Mouse (Mus musculus) midbrain, embryonic 12.5 days (tissue): ENCODE measurements around the gene Med19. TPM values are rescaled to one million over a fixed set of nuclear protein-coding genes. Genes with fewer than 3 reads are reported as not detected.
A peak's percentile ranks its signal among the peaks of the same experiment; 100 is the strongest.
"Not testable (repeated sequence)": the region's sequence is repeated elsewhere in the genome, so short reads cannot be mapped to it uniquely, and the experiment has no call there.

ENCODE experiments used
- ATAC-seq: fragments of 200-750 bp; cut with Nextera tagmentation; 2 replicates; pipeline ENCODE4 v1.8.0; 2017; ENCODE audit warnings: low read depth, moderate TSS enrichment, moderate library complexity; ENCODE audit not compliant: low FRiP score
- H3K27ac ChIP-seq: fragments of 300-500 bp; sonication (generic); replicated peaks from 2 replicates; pipeline ENCODE4 v1.5.1; 2016; ENCODE audit warnings: mild to moderate bottlenecking
- H3K27me3 ChIP-seq: fragments of 300-500 bp; sonication (generic); 2 replicates; pipeline ENCODE4 v1.6.1; 2016; ENCODE audit warnings: mild to moderate bottlenecking
- H3K36me3 ChIP-seq: fragments of 300-500 bp; sonication (generic); 2 replicates; pipeline ENCODE4 v1.6.1; 2016
- H3K4me1 ChIP-seq: fragments of 300-500 bp; sonication (generic); 2 replicates; pipeline ENCODE4 v1.6.1; 2016
- H3K4me2 ChIP-seq: fragments of 300-500 bp; sonication (generic); replicated peaks from 2 replicates; pipeline ENCODE4 v1.6.1; 2016; ENCODE audit warnings: mild to moderate bottlenecking, moderate library complexity
- H3K4me3 ChIP-seq: fragments of 300-500 bp; sonication (generic); 2 replicates; pipeline ENCODE4 v1.5.1; 2016; ENCODE audit warnings: mild to moderate bottlenecking
- H3K9ac ChIP-seq: fragments of 300-500 bp; sonication (generic); replicated peaks from 2 replicates; pipeline ENCODE4 v1.6.1; 2016; ENCODE audit warnings: mild to moderate bottlenecking, moderate library complexity
- H3K9me3 ChIP-seq: fragments of 300-500 bp; sonication (generic); 2 replicates; pipeline ENCODE4 v1.6.1; 2016; ENCODE audit warnings: mild to moderate bottlenecking
- WGBS: fragments of 180-500 bp; shearing (Covaris S2); methylation state at CpG from one replicate; pipeline ENCODE4 v1.1.7; 2016; 5-methylcytosine and 5-hydroxymethylcytosine counted together
- polyA plus RNA-seq: library from polyadenylated mRNA; unstranded; fragments of >200 nt; fragmentation: Nextera tagmentation; extraction: Ambion mirVana; gene quantifications from 2 replicates; pipeline ENCODE4 v1.2.1, GENCODE M21; 2016

Gene Med19
- polyA plus RNA-seq, 1 experiment from 2014 or later, result 51.8 TPM

DNA sequence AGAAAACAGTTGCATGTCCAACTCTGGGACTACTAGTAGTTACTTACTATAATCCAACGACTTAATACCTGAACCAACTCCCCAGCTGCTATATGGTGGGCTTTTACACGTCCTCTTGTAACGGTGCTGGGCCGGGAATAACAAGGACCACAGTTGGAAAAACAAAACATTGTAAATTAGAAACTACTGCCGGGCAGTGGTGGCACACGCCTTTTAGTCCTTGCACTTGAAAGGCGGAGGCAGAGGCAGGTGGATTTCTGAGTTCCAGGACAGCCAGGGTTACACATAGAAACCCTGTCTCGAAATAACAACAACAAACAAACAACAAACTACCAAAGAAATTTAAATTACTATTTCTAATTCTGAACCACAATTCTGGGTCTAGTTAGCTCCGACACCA is 48.5 kb downstream of the Med19 start:
- peak overlapping the region; percentile 76 for H3K9ac ChIP-seq
- H3K9me3 ChIP-seq, result no peaks in the 10 kb centered on the region
- peak overlapping the region; percentile 94 for H3K4me2 ChIP-seq
- ATAC-seq, result peak; percentile 13
- no peaks in the 10 kb centered on the region for H3K27me3 ChIP-seq
- peaks cover 20% of the 10 kb centered on the region for H3K36me3 ChIP-seq
- WGBS, result 2% methylated on average over 9 of the region's 9 CpGs
- H3K27ac ChIP-seq, result 0 out of 2 replicates have a peak overlapping the region, but pooled peaks have one; percentile 83
- H3K4me1 ChIP-seq, result peaks cover 17% of the 10 kb centered on the region
- H3K4me3 ChIP-seq, result peak overlapping the region; percentile 66

DNA sequence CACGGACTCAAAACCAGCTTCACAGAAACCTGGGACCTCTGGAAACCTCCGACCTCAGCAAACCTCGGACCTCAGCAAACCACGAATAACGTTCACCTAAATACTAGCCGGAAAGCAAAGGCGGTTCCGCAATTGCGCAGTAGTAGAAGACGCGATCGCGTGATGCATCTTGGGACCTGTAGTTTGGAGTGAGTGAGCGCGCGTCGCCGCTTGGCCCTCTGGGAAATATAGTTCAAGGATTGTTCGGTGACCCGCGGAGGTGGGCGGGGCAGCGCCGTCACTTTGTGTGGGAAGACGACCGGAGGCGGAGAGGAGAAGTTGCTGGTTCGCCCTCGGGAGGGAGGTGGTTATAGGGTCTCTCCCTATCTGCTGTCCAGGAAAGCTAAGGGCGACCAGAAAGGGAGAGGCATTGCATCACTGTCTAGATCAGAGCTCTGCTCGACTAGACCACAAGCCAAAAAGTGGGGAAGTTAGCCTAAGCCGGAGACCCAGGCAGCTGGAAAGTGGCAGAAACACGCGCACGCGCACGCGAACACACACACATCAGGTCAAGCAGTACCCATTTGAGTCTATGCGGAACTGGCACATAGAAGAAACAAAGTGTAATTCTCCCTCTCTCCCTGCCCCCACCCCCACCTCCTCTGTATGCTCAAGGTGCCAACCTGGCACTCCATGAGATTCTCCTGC is 49.1 kb downstream of the Med19 start, which contains the start of gene Clp1:
Gene Clp1 (minus strand): TSS at position 179 of the 687 bp plus-strand sequence.
- Histone ChIP-seq H3K4me2 (peak within 1 kb of the TSS; percentile 94), H3K9me3 (no peaks in the 10 kb centered on the region), H3K4me1 (peaks cover 17% of the 10 kb centered on the region), H3K27ac (peak within 1 kb of the TSS; percentile 83), H3K36me3 (peaks cover 17% of the 10 kb centered on the region), H3K4me3 (peak within 1 kb of the TSS; percentile 66), H3K9ac (peak within 1 kb of the TSS; percentile 76), H3K27me3 (no peaks in the 10 kb centered on the region)
- ATAC-seq, result peak; percentile 96
- under 1% methylated on average over 39 of the region's 39 CpGs for WGBS

DNA sequence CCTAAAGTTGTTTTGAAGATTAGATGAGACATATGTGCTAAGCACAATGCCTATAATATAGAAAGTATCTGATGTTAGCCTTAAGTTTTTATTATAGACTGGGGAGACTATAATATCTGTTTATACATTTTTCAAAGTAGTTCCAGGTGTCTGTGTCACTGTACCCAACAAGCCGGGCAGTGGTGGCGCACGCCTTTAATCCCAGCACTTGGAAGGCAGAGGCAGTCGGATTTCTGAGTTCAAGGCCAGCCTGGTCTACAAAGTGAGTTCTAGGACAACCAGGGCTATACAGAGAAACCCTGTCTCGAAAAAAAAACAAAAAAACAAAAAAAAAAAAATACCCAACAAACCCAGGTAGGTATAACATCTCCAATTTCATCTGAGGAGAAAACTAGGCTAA is 50.0 kb downstream of the Med19 start:
- not testable (repeated sequence) for H3K4me3 ChIP-seq, H3K9me3 ChIP-seq, ATAC-seq, H3K27ac ChIP-seq, H3K4me2 ChIP-seq, H3K27me3 ChIP-seq, H3K9ac ChIP-seq
- Histone ChIP-seq H3K36me3 (peaks cover 15% of the 10 kb centered on the region), H3K4me1 (peaks cover 18% of the 10 kb centered on the region)
- 77% methylated on average over 5 of the region's 5 CpGs for WGBS

DNA sequence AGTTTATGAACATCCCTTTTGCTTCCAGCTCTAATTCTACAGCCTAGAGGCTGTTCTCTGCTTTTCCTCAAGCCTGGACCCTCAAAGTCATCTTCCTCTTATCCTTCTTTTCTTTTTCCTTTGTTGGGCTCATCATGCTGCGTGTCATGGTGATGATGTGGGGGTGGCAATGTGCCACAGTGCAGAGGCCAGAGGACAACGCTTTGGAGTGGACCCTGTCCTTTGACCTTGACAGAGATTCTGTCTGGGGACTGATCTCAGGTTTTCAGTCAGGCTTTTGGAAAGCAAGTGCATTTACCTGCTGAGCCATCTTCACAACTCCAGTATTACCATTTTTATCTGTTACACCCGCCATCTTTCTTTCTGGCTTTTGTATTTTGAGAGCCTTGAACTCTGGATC is 53.0 kb downstream of the Med19 start:
- Histone ChIP-seq H3K36me3 (no peaks in the 10 kb centered on the region), H3K4me1 (peaks cover 32% of the 10 kb centered on the region), H3K9ac (no peak overlapping the region), H3K27ac (no peak overlapping the region), H3K9me3 (no peaks in the 10 kb centered on the region), H3K4me2 (no peak overlapping the region), H3K27me3 (no peaks in the 10 kb centered on the region), H3K4me3 (no peak overlapping the region)
- 89% methylated on average over 3 of the region's 3 CpGs for WGBS
- no peak for ATAC-seq

DNA sequence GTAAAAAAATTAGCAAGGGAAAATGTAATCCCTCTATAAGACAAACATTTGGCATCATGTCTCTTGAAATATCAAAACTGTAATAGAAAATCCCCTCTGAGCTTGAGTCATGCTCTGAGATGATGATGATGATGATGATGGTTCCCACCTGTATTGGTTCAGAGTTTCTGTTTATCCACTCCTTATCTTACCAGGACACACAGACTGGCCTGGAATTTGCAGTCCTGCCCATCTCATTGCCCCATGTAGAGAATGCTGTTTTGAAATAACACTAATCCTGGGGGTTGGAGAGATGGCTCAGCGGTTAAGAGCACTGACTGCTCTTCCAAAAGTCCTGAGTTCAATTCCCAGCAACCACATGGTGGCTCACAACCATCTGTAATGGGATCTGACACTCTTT is 54.2 kb downstream of the Med19 start:
- ATAC-seq, result no peak
- no peaks in the 10 kb centered on the region for H3K27me3 ChIP-seq

DNA sequence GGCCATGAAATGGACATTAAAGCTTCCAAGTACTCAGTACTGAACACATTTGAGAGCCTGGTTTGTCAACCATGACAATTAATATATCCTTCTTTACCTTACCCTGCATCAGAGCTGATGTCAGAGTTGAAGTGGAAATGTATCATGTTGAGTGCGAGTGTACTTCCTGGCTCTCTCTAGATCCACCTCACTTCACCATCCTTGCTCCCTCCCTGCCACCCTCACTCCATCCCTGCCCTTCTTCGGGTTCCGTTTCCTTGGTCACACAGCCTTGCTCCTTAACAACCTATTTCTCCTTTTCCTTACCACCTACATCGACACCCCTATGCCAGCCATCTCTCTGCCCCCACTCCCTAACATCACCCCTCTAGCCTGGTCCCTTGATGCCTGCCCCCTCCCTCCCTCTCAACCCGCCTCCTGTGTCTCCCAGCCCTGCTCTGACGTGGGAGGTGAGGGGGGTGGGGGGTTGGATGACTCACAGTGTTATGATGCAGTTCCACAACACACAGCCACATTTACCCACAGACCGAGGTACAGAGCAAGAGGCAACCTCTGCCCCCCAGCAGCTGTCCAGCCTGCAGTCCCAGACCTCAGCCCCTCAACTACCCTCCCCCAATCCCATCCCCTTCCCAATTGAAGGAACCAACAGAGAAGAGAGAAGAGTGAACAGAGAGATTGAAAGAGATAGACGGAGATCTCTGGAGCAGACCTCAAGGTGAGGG is 55.5 kb downstream of the Med19 start, which contains the start of gene Ypel4:
Gene Ypel4 (plus strand): TSS at position 480 of the 722 bp plus-strand sequence.
- Histone ChIP-seq H3K4me2 (peak within 1 kb of the TSS; percentile 65), H3K27me3 (no peaks in the 10 kb centered on the region), H3K9me3 (no peaks in the 10 kb centered on the region), H3K4me1 (peaks cover 49% of the 10 kb centered on the region), H3K4me3 (peak within 1 kb of the TSS; percentile 65), H3K36me3 (no peaks in the 10 kb centered on the region), H3K27ac (peak within 1 kb of the TSS; percentile 72), H3K9ac (peak within 1 kb of the TSS; percentile 73)
- WGBS, result 4% methylated on average over 8 of the region's 8 CpGs
- ATAC-seq, result peak; percentile 72

More for the DNA sequence above, 54.2 kb downstream of the Med19 start:
- peaks cover 38% of the 10 kb centered on the region for H3K4me1 ChIP-seq
- no peaks in the 10 kb centered on the region for H3K9me3 ChIP-seq
- 75% methylated on average over 1 of the region's 1 CpGs for WGBS
- no peaks in the 10 kb centered on the region for H3K36me3 ChIP-seq
- H3K27ac ChIP-seq, result no peak overlapping the region
- H3K4me3 ChIP-seq, result no peak overlapping the region
- no peak overlapping the region for H3K9ac ChIP-seq
- no peak overlapping the region for H3K4me2 ChIP-seq

DNA sequence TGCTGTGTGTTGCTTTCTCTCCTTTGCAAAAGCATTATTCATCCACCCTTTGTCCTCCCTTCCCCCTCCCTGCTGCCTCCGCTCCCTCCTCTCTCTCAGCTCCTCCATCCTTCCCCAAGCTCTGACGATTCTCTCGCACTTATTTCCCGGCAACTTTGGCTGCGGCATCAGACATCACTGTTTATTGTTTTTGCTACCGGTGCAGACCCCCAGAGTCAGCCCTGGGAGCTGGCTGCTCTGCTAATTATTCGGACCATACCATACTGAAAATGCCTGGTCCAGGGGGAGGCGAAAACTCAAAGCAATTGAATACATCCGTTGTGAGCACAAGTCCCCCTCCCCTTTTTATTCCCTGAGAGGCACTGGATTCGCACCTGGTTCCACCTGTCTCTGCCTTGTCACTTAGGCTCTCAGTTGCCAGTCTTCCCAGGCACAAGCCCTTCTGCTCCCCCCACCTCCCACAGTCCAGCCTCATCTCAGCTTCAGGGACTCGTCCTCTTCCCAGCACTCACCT is 56.2 kb downstream of the Med19 start:
- Histone ChIP-seq H3K4me2 (peak overlapping the region; percentile 65), H3K4me3 (peak overlapping the region; percentile 65), H3K4me1 (peaks cover 55% of the 10 kb centered on the region), H3K9ac (peak overlapping the region; percentile 73), H3K27ac (peak overlapping the region; percentile 72), H3K27me3 (no peaks in the 10 kb centered on the region), H3K9me3 (no peaks in the 10 kb centered on the region), H3K36me3 (no peaks in the 10 kb centered on the region)
- WGBS, result 0% methylated on average over 11 of the region's 11 CpGs
- peak; percentile 41 for ATAC-seq

DNA sequence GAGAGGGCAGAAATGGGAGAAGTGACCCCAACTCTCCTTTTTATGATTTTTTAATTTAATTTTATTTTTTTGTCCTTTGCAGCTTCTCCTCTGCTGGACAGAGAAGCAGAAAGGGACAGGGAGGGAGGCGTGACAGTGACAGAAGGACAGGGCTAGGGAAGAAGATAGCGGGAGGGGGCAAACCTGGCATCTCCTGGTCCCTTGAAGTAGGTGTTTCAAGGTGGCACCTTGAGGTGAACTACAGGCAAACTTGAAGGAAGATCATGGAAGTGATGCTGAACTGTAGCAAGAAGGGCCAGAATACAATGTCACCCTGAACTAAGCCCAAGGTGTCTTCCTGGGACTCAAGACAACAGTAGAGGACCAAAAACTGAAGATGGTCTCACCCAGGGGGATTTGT is 56.7 kb downstream of the Med19 start:
- peak overlapping the region; percentile 65 for H3K4me2 ChIP-seq
- H3K9ac ChIP-seq, result peak overlapping the region; percentile 73
- peaks cover 61% of the 10 kb centered on the region for H3K4me1 ChIP-seq
- no peaks in the 10 kb centered on the region for H3K9me3 ChIP-seq
- peak overlapping the region; percentile 72 for H3K27ac ChIP-seq
- ATAC-seq, result no peak
- peak overlapping the region; percentile 65 for H3K4me3 ChIP-seq
- H3K36me3 ChIP-seq, result 0 out of 2 replicates have a peak, but pooled peaks cover 2% of the 10 kb centered on the region
- no peaks in the 10 kb centered on the region for H3K27me3 ChIP-seq
- 0% methylated on average over 2 of the region's 2 CpGs for WGBS

DNA sequence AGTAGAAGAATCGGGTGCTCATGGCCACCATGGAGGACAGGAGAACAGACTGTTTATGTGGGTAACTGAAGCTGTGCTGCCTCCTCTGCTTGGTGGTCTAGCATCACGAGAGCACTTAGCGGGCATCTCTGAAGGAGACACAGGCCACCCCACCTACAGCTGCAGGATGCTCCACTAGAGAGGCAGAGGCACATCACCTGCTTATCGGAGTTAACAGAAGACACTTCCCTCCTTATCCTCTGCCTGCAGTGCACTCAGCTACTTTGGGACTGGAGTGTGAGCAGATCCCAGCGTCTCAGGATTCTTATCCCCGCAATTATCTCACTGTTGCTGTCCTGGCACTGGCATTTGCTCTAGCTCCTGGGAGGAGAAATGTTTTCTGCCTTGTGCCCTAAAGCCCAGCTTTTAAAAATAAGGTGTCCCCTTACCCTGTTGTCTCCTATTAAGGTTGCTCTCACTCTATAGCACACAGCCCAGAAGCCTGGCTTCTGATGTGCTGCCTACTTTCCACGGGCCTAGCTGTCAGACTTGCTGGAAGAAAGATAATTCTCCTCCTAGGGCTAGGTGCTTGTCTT is 57.2 kb downstream of the Med19 start:
- WGBS, result 14% methylated on average over 7 of the region's 7 CpGs
- H3K9me3 ChIP-seq, result no peaks in the 10 kb centered on the region
- peaks cover 66% of the 10 kb centered on the region for H3K4me1 ChIP-seq
- peak overlapping the region; percentile 65 for H3K4me3 ChIP-seq
- no peak for ATAC-seq
- H3K36me3 ChIP-seq, result 0 out of 2 replicates have a peak, but pooled peaks cover 7% of the 10 kb centered on the region
- peak overlapping the region; percentile 73 for H3K9ac ChIP-seq
- peak overlapping the region; percentile 72 for H3K27ac ChIP-seq
- H3K27me3 ChIP-seq, result no peaks in the 10 kb centered on the region
- H3K4me2 ChIP-seq, result peak overlapping the region; percentile 65

DNA sequence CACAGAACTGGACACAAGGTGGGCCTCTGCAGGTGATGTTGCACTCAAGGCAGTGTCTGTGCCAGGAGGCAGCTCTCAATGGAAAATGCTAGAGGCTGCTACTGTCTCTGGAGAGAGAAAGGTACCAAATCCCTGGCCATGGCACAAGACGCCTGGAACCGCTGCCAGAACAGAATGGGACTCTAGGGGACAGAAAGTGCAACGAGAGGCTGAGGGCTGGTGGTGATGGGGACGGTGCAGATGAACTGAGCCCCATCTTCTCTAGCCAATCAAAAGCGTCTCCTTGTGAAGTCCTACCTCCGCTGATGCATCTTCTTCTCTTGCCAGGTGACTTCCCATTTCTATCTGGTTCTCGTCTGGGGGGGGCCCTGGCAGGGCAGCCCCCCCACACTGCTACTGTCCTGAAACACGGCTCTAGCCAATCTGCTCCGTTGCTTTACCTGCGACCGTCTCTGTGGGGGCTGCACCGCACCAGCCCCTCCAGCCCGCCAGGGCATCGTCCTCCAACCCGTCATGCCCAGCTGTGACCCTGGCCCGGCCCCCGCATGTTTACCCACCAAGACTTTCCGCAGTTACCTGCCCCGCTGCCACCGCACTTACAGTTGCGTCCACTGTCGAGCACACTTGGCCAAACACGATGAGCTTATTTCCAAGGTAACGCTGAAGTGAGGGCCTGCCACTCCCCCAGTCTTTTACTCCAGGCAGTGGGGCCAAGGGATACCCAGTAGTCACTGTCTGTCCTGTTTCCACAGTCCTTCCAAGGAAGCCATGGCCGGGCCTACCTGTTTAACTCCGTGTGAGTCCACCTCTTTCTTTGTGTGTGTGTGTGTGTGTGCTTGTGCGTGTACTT is 58.3 kb downstream of the Med19 start:
- ATAC-seq, result no peak
- peak overlapping the region; percentile 35; the same call in 1 of the 2 replicates for H3K27ac ChIP-seq
- WGBS, result 7% methylated on average over 27 of the region's 27 CpGs
- H3K36me3 ChIP-seq, result peaks cover 9% of the 10 kb centered on the region; the same call in 1 of the 2 replicates
- peak overlapping the region; percentile 73 for H3K9ac ChIP-seq
- peaks cover 77% of the 10 kb centered on the region for H3K4me1 ChIP-seq
- no peaks in the 10 kb centered on the region for H3K9me3 ChIP-seq
- no peaks in the 10 kb centered on the region for H3K27me3 ChIP-seq
- peak overlapping the region; percentile 30 for H3K4me3 ChIP-seq
- H3K4me2 ChIP-seq, result peak overlapping the region; percentile 65

DNA sequence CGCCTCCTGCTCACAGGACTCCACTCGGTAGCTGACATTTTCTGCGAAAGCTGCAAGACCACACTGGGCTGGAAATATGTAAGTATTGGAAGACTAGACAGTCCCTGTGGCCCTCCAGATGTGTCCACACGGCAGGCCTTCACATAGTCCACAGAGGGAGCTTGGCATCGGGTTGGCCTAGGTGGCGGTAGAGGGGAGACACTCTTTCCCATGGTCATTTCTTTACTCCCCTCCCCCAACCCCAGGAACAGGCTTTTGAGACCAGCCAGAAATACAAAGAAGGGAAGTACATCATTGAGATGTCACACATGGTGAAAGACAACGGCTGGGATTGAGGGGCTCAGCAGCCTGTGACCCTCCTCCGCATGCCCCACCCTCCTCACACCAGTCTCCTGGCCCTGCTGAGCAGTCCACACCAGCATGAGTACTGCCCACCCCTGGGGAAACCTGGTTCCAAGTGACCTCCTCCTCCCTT is 59.3 kb downstream of the Med19 start:
- Histone ChIP-seq H3K9ac (0 out of 2 replicates have a peak overlapping the region, but pooled peaks have one; percentile 2), H3K36me3 (peaks cover 9% of the 10 kb centered on the region; the same call in 1 of the 2 replicates), H3K27ac (peak overlapping the region; percentile 98), H3K27me3 (no peaks in the 10 kb centered on the region), H3K4me2 (peak overlapping the region; percentile 65), H3K9me3 (no peaks in the 10 kb centered on the region), H3K4me3 (peak overlapping the region; percentile 30), H3K4me1 (peaks cover 86% of the 10 kb centered on the region)
- peak; percentile 5; the same call in 1 of the 2 replicates for ATAC-seq
- 7% methylated on average over 8 of the region's 8 CpGs for WGBS
